Mouse (Mus musculus): Measurements from ENCODE around the gene Rps6ka3.

The Rps6ka3 gene

DNA sequence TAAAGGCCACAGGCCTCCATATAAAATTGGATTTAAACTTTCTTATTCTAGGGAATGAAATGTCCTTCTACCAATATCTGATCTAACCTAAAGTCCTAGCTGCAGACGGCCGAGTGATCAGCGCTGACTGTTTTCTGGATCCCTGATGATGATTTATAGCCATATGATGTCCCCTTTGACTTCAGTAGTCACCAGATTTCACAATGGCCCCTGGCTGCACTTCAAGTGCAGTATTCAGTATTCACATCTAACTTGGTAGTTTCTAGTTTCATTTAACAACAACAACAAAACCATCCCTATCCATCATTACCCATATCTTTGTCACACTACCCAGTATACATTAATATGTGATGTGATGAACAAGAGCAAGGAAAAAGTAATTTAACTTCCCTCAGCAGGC, 154.4 kb downstream of the Rps6ka3 start:
- no peak for DNase-seq

DNA sequence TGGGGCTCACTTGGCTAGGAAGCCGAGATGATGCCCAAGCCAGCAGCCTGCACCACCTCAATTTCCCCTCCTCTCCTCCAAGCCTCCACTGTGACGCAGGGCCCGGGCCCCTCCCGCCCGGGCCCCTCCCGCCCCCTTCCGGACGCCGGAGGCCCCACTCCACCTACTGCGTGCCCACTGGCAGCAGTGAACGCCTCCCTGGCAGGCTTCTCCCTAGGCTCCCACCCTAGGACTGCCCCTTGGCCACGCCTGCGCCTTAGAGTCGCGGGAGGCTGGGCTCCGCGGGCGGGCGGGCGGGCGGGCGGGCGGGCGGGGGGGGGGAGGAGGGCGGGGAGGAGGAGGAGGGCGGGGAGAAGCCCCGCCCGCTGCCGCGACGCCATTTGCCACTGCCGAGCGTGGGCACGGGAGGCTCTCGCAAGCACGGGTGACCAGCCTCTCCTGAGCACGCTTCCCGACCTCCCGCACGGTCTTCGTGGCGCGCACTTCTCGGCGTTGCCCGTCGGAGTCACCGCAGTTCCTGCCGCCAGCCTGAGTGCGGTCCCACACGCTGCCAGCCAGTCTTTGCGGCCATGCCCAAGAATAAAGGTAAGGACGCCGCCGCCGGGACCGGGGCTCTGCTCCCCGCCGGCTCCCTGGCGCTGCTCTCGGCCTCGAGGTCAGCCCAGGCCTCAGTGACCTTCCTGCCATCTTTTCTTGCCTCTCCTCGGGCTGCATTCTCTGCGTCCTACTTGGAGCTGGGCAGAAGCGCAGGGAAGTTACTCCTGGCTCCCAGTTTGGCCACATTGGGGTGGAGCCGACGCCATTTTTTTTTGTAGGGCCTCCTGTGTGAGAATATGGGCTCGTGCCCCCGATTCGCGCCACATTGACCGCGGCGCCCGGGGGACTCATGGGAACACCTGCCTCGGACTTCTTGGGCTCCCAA, 162.0 kb downstream of the Rps6ka3 start, which contains the start of gene Eif1ax:
Gene Eif1ax (plus strand): TSS at position 348 of the 922 bp plus-strand sequence.
- DNase-seq, result peak; percentile 88

GRCm38 (mm10) chrX:159372753-159373144, 162.6 kb downstream of the Rps6ka3 start:
- DNase-seq, result no peak

GRCm38 (mm10) chrX:159387105-159387504, 177.0 kb downstream of the Rps6ka3 start:
- DNase-seq, result no peak

DNA sequence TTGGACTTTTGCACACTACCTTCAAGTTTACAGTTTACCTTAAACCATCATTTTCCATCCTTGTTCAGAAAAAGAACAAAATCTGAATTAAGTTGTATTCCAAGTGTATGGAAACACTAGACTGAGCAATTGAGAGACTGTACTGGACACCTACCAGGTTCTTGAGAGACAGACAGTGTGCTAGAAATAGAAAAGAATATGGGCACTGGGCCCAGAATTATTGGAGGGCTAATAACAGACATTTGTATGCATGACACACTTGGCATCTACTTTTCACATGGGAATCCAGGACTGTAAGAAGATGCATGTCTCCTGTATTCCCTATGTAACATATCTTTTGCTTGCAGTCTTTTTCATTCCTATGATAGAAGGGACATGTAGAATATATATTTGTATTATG, 178.8 kb downstream of the Rps6ka3 start:
- DNase-seq, result no peak

DNA sequence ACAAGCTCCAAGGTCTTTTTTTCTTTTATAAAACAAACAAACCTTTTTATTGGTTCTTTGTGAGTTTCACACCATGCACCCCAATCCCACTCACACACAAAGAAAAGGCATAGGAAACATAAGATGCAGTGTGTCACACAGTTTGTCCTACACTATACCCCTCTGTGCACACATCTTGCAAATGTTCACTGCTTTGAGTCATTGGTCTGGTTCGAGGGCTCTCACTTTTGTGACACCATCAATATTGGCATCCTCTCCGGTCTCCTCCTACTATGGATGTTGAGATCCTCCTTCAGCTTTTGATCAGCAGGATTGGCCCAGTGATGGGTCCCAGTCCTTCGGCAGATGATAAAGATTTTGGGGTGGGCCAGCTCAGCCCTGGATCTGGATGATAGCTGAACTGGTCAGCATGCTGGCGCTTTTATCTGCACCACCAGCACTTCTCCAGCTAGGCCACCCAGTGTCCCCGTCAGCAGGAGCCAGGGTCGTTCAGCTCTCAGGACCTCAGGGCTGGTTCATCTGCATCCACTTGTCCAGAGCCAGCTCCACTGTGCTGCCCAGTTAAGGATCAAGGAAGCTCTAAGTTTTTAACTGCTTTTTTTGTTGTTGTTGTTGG, 180.3 kb downstream of the Rps6ka3 start:
- DNase-seq, result no peak

DNA sequence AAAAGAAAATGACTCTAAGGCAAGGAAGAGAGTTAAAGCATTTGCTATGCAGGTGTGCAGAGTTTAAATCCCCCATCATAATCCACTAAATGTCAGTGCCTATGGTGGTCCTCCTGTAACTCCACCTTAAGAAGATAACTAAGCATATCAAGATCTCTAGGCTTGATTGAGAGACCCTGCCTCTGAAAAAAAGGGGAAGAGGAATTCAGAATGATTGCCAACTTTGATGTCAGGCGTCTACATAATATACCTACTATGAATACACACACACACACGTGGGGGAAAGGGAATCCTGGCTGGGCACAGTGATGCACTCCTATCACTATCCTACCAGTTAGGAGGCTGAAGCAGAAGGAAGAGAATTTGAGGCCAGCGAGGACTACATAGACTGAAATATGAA, 181.1 kb downstream of the Rps6ka3 start:
- DNase-seq, result no peak

- peak; percentile 19 for DNase-seq
Measured at GRCm38 (mm10) chrX:159409253-159409652, 199.1 kb downstream of the Rps6ka3 start.

DNA sequence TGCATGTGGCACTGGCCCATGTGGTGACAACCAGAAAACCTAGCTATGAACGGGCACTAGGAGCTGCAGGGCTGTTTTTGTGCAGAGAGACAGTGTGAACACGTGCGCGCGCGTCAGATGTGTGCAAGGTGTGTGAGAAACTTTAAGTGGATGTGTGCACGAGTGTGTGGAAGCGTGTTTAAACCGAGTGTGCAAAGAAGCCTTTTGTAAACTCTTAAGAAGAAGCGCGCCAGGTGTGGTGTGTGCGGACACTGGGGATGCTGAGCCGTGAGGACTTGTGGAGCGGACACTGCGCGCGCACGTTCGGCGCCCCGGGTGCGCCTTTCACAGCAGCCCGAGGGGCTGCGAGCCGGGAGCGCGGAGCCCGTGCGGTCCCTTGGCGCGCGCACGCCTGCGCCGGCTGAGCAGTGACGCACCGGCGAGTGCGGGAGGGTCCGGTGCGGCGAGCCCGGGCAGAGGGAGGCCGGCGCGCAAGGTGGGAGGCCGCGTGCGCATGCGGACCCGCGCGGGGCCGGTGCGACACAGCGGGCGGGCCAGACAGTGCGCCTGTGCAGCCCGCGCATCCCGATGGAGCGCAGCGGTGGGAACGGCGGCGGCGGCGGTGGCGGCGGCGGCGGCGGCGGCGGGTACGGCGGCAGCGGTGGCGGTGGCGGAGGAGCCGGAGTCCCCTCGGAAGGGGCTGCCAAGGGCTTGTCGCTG, 204.2 kb downstream of the Rps6ka3 start, which contains the start of gene Map7d2:
Gene Map7d2 (plus strand): TSS at position 443 of the 699 bp plus-strand sequence.
- DNase-seq, result peak; percentile 2

GRCm38 (mm10) chrX:159414829-159415673, 204.9 kb downstream of the Rps6ka3 start:
- peak; percentile 0 for DNase-seq
